Mouse (Mus musculus) duodenum, adult 2 months (tissue): ENCODE measurements around the gene Cstf2t. TPM values are rescaled to one million over a fixed set of nuclear protein-coding genes. Genes with fewer than 3 reads are reported as not detected.

Experiments used
- polyA plus RNA-seq: library from polyadenylated mRNA; depleted of rRNA; stranded (reverse); fragments of >200 nt; gene quantifications from 2 replicates; pipeline ENCODE4 v1.2.3, GENCODE M21; 2012; ENCODE audit warnings: low replicate concordance; rRNA removed

Cstf2t gene
- 2.7 and 3.7 TPM in 2 replicates for polyA plus RNA-seq

GRCm38 (mm10) chr19:31082662-31083429 is at the start of gene Cstf2t:
TSS of gene Cstf2t (plus strand) at chr19:31082837.

